Mouse (Mus musculus) frontal cortex, postnatal 36 days (tissue): ENCODE data around the gene Hmcn2.

ENCODE experiments used
- DNase-seq, 2 experiments: peaks; one replicate each; pipeline ENCODE4 v3.0.0; 2022; ENCODE audit warnings: low spot score in 2 of 2

Hmcn2 gene

GRCm38 (mm10) chr2:31454280-31454679 is 140.1 kb downstream of the Hmcn2 start:
- DNase-seq, result peak in 1 of 2 experiments; percentile 35

- no peak for DNase-seq
Measured at GRCm38 (mm10) chr2:31455418-31455817, 141.2 kb downstream of the Hmcn2 start.

- DNase-seq, result no peak
Measured at GRCm38 (mm10) chr2:31458460-31458859, 144.2 kb downstream of the Hmcn2 start.

- DNase-seq, result no peak
Measured at GRCm38 (mm10) chr2:31458989-31459936, 145.0 kb downstream of the Hmcn2 start.

- peak in 1 of 2 experiments; percentile 24 for DNase-seq
Measured at GRCm38 (mm10) chr2:31460025-31460571, 145.9 kb downstream of the Hmcn2 start.

GRCm38 (mm10) chr2:31460920-31461319 is 146.7 kb downstream of the Hmcn2 start:
- no peak for DNase-seq

- DNase-seq, result no peak
Measured at GRCm38 (mm10) chr2:31462051-31462450, 147.8 kb downstream of the Hmcn2 start.

- DNase-seq, result no peak
Measured at GRCm38 (mm10) chr2:31463253-31463652, 149.0 kb downstream of the Hmcn2 start.

GRCm38 (mm10) chr2:31463696-31464528 is 149.7 kb downstream of the Hmcn2 start:
- no peak for DNase-seq

GRCm38 (mm10) chr2:31464529-31464910 is 150.3 kb downstream of the Hmcn2 start:
- DNase-seq, result no peak

- no peak for DNase-seq
Measured at GRCm38 (mm10) chr2:31467457-31467856, 153.2 kb downstream of the Hmcn2 start.

GRCm38 (mm10) chr2:31468857-31469256 is 154.6 kb downstream of the Hmcn2 start:
- no peak for DNase-seq

- DNase-seq, result peak in 1 of 2 experiments; percentile 7
Measured at GRCm38 (mm10) chr2:31469480-31469879, 155.3 kb downstream of the Hmcn2 start.

- DNase-seq, result peak; percentile 25 to 41
Measured at GRCm38 (mm10) chr2:31469931-31470682, 155.9 kb downstream of the Hmcn2 start, which contains the start of gene Ass1. Gene Ass1, plus strand, starts transcription at chr2:31470207.

- no peak for DNase-seq
Measured at GRCm38 (mm10) chr2:31470683-31471385, 156.6 kb downstream of the Hmcn2 start.

- DNase-seq, result no peak
Measured at GRCm38 (mm10) chr2:31471611-31472010, 157.4 kb downstream of the Hmcn2 start.

- DNase-seq, result peak in 1 of 2 experiments; percentile 39
Measured at GRCm38 (mm10) chr2:31472406-31473065, 158.3 kb downstream of the Hmcn2 start.

- no peak for DNase-seq
Measured at GRCm38 (mm10) chr2:31473941-31474340, 159.7 kb downstream of the Hmcn2 start.

- no peak for DNase-seq
Measured at GRCm38 (mm10) chr2:31474686-31475085, 160.5 kb downstream of the Hmcn2 start.
